Comparison of ENCODE assay signal across 9 mouse cellular contexts in genomic region chr8:120683602-120684001, GRCm38 (mm10). TPM values are rescaled to one million over a fixed set of nuclear protein-coding genes. Genes with fewer than 3 reads are reported as not detected.
DNase-seq lines count a peak whose midpoint lies in the region; ATAC-seq and TF ChIP-seq lines count a peak whose summit lies in the region.
"Had no signal": no experiment of that assay in that cellular context is flagged by ENCODE, and none has a peak within 500 bp of the region (broad histone marks: within the 10 kb centered on the region; RNA-seq: fewer than 3 reads in every experiment).

No protein-coding gene starts in this region.

- TF ChIP-seq CTCF in heart, adult 2 months (IDR thresholded peaks at IDR 0.05), result peak; percentile 82

- no peak overlapping the region for H3K4me2 ChIP-seq in heart, embryonic 11.5 days
- H3K4me2 ChIP-seq: liver, embryonic 15.5 days had no signal

- H3K36me3 ChIP-seq in heart, embryonic 11.5 days (ENCODE audit: control insufficient read depth, insufficient read depth, low read length), result no peaks in the 10 kb centered on the region
- H3K36me3 ChIP-seq in heart, adult 2 months (ENCODE audit: control insufficient read depth, insufficient read depth, low read length), result no peaks in the 10 kb centered on the region
- H3K36me3 ChIP-seq: liver, embryonic 15.5 days had no signal

- H3K27me3 ChIP-seq in heart, embryonic 11.5 days (ENCODE audit: control insufficient read depth, insufficient read depth, low read length), result peaks cover 8% of the 10 kb centered on the region
- no peaks in the 10 kb centered on the region for H3K27me3 ChIP-seq in heart, adult 2 months (ENCODE audit: control insufficient read depth, insufficient read depth, low read length)

- H3K4me1 ChIP-seq in heart, embryonic 11.5 days (ENCODE audit: control insufficient read depth, insufficient read depth, low read length), result no peaks in the 10 kb centered on the region; the same call in 1 of the 2 replicates
- H3K4me1 ChIP-seq in heart, adult 2 months (ENCODE audit: control insufficient read depth, insufficient read depth, low read length), result peaks cover 1% of the 10 kb centered on the region; the same call in 1 of the 2 replicates

- intact Hi-C loops in heart, adult 2 months (cut with DNase I), result no loop called here
- intact Hi-C loops in left cerebral cortex, postnatal 4 days (cut with DNase I), result loop anchor here (5.0 kb wide), 1 partner anchor 409 kb away; no protein-coding TSS in a partner anchor

- no peak overlapping the region for H3K4me3 ChIP-seq in heart, embryonic 11.5 days (ENCODE audit: low read depth, low read length)
- H3K4me3 ChIP-seq in heart, adult 2 months, result no peak overlapping the region
- H3K4me3 ChIP-seq: liver, embryonic 15.5 days had no signal

- WGBS in heart, embryonic 11.5 days (ENCODE audit: insufficient replicate concordance), result 16% methylated on average over 10 of the region's 10 CpGs
- WGBS in heart, adult 2 months, result 16% methylated on average over 10 of the region's 10 CpGs

- no peaks in the 10 kb centered on the region for H3K9me3 ChIP-seq in heart, embryonic 11.5 days (replicated peaks; ENCODE audit: control insufficient read depth, low read length)
- H3K9me3 ChIP-seq: liver, embryonic 15.5 days had no signal

- TF ChIP-seq POLR2A in heart, adult 2 months (IDR thresholded peaks at IDR 0.05; ENCODE audit: insufficient read depth, low read depth, low read length), result no peak

- H3K9ac ChIP-seq in heart, embryonic 11.5 days (ENCODE audit: low read depth, low read length), result no peak overlapping the region
- no peak overlapping the region for H3K9ac ChIP-seq in heart, adult 2 months (ENCODE audit: low read depth, low read length)
- H3K9ac ChIP-seq: liver, embryonic 15.5 days had no signal

- no peak overlapping the region for H3K27ac ChIP-seq in heart, embryonic 11.5 days (ENCODE audit: low read depth, low read length)
- no peak overlapping the region for H3K27ac ChIP-seq in heart, adult 2 months
- H3K27ac ChIP-seq: liver, embryonic 15.5 days had no signal

- ATAC-seq in heart, embryonic 11.5 days (replicated peaks; ENCODE audit: insufficient number of reproducible peaks, low FRiP score, low TSS enrichment), result no peak

- 0 out of 2 replicates have a peak, but pooled peaks have one; percentile 58 for TF ChIP-seq EP300 in heart, adult 2 months (IDR thresholded peaks at IDR 0.05; ENCODE audit: insufficient read depth, low read depth, low read length)

- peak; percentile 97 for DNase-seq in heart, adult 11 months
- DNase-seq in CD4-positive, CD25-positive, alpha-beta regulatory T cell, adult 2 months (ENCODE audit: low read depth, low spot score), result peak; percentile 87
- peak; percentile 43 to 53 for DNase-seq in adrenal gland, postnatal 4 days (ENCODE audit: low spot score in 2 of 2)
- DNase-seq in heart, adult 2 months, result peak; percentile 83 to 86
- DNase-seq in left cerebral cortex, postnatal 4 days, result peak; percentile 76
- peak; percentile 78 to 86 for DNase-seq in natural killer cell, adult 2 months (ENCODE audit: low spot score in 2 of 2)
- DNase-seq in thymus, postnatal 36 days, result peak; percentile 82 to 83

- no peaks in the 10 kb centered on the region for H3K79me2 ChIP-seq in heart, adult 2 months (replicated peaks; ENCODE audit: control insufficient read depth, insufficient read depth, low read length)

RNA-seq across cellular contexts. Expression of gene Emc8, which starts 15.2 kb away (rescaled TPM):
- 202 and 221 TPM in 2 replicates for polyA plus RNA-seq in heart, embryonic 11.5 days (2014; fragmentation: Nextera tagmentation; extraction: Ambion mirVana)
- 100 to 1,000 TPM; 101 to 112 TPM for total RNA-seq in adrenal gland, postnatal 4 days (2021)
- total RNA-seq in heart, adult 2 months (2021), result 10 to 100 TPM; 42.2 to 46.3 TPM
- 34.1 and 36.9 TPM in 2 replicates for polyA plus RNA-seq in heart, adult 2 months (2012; rRNA removed)
- total RNA-seq in left cerebral cortex, postnatal 4 days (2021), result 10 to 100 TPM; 68.7 to 69.7 TPM

RNA-seq across cellular contexts. Expression of gene Cox4i1, which starts 15.6 kb away (rescaled TPM):
- polyA plus RNA-seq in heart, embryonic 11.5 days (2014; fragmentation: Nextera tagmentation; extraction: Ambion mirVana), result 1,603 and 1,668 TPM in 2 replicates
- 1,000 to 10,000 TPM; 1,090 to 1,156 TPM for total RNA-seq in adrenal gland, postnatal 4 days (2021)
- total RNA-seq in heart, adult 2 months (2021), result 1,000 to 10,000 TPM; 4,113 to 4,965 TPM
- polyA plus RNA-seq in heart, adult 2 months (2012; rRNA removed), result 4,656 and 4,851 TPM in 2 replicates
- total RNA-seq in left cerebral cortex, postnatal 4 days (2021), result 100 to 1,000 TPM; 723 to 731 TPM

RNA-seq across cellular contexts. Expression of gene Gm27021, which starts 15.7 kb away (rescaled TPM):
- polyA plus RNA-seq in heart, embryonic 11.5 days (2014; fragmentation: Nextera tagmentation; extraction: Ambion mirVana), result 1.9 and 2.0 TPM in 2 replicates
- under 1 TPM in 1 of 2 experiments, not detected in 1; 0.56 TPM for total RNA-seq in adrenal gland, postnatal 4 days (2021)
- total RNA-seq in heart, adult 2 months (2021), result not detected
- polyA plus RNA-seq in heart, adult 2 months (2012; rRNA removed), result not detected in 2 replicates
- 1 to 10 TPM in 1 of 2 experiments, under 1 TPM in 1; 0.66 to 1.6 TPM for total RNA-seq in left cerebral cortex, postnatal 4 days (2021)

RNA-seq across cellular contexts. Expression of gene 1190005I06Rik, which starts 36.2 kb away (rescaled TPM):
- 3.5 and 4.6 TPM in 2 replicates for polyA plus RNA-seq in heart, embryonic 11.5 days (2014; fragmentation: Nextera tagmentation; extraction: Ambion mirVana)
- 1 to 10 TPM; 5.4 to 7.5 TPM for total RNA-seq in adrenal gland, postnatal 4 days (2021)
- 1 to 10 TPM; 3.9 to 5.3 TPM for total RNA-seq in heart, adult 2 months (2021)
- 3.0 and 6.0 TPM in 2 replicates for polyA plus RNA-seq in heart, adult 2 months (2012; rRNA removed)
- total RNA-seq in left cerebral cortex, postnatal 4 days (2021), result 10 to 100 TPM in 1 of 2 experiments, 1 to 10 TPM in 1; 6.2 to 10.3 TPM

RNA-seq across cellular contexts. Expression of gene Irf8, which starts 52.6 kb away (rescaled TPM):
- 3.2 and 3.9 TPM in 2 replicates for polyA plus RNA-seq in heart, embryonic 11.5 days (2014; fragmentation: Nextera tagmentation; extraction: Ambion mirVana)
- 10 to 100 TPM; 29.8 to 40.5 TPM for total RNA-seq in adrenal gland, postnatal 4 days (2021)
- 1 to 10 TPM; 3.6 to 3.8 TPM for total RNA-seq in heart, adult 2 months (2021)
- polyA plus RNA-seq in heart, adult 2 months (2012; rRNA removed), result 4.2 and 4.9 TPM in 2 replicates
- 1 to 10 TPM; 1.8 to 2.5 TPM for total RNA-seq in left cerebral cortex, postnatal 4 days (2021)
